Mouse (Mus musculus): Measurements from ENCODE around the gene Neurl1b. TPM values are rescaled to one million over a fixed set of nuclear protein-coding genes. Genes with fewer than 3 reads are reported as not detected.

Neurl1b gene
- 1 to 10 TPM in 1 of 3 experiments, not detected in 2; 1.2 TPM for polyA plus RNA-seq (2017; shearing (Covaris generic))

- peak; percentile 28 for ATAC-seq
Measured at GRCm38 (mm10) chr17:26414523-26415354, at the start of gene Neurl1b. Neurl1b (plus strand) TSS chr17:26414829.

DNA sequence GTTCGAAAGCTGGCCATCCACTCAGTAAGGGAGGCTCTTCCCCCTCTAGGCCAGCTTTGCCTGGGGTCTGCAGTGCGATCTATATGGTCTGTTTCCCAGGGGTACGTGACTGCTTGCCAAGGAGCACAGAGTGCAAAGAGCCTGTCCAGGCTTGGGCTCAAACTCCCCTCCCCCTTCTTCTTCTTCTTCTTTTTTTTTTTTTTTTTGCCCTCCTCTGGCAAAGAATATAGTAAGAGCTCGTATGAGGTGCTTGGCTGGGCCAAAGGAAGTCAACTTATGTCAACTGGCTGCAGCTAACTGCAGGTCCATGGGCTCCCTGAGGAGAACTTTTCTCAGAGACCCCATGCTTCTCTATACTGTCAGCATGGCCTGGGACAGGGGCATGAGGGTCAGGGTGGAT lies 47.8 kb upstream of the Neurl1b start:
- no peak for ATAC-seq

DNA sequence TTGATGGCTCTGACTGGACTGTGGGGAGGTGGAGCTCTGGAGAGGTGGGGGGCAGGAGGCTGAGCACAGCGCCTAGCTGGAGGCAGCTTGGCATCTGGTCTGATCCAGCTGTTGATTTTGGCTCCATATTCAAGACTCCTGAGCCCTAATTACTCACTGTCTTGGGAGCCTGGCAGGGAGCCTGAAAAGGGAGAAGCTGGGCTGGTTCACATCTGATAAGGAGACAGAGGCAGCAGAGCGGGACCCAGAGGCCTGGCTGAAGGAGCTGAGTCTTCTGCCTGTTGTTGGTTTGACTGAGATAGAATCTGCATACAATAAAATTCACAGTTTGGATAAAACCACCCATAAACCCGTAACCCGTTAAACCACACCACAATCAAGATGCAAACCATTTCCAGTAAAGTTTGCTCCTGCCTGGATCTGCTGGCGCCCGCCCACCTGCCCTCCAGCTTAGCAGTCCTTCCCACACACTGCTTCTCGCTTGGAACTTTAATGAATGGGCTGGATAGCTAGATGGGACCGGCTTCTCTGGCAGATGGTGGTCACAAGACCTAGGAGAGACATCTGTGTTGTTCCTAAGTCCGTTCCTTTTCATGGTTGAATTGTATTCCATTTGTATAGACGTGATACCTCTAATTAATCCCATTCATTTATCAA lies 46.2 kb upstream of the Neurl1b start:
- no peak for ATAC-seq

DNA sequence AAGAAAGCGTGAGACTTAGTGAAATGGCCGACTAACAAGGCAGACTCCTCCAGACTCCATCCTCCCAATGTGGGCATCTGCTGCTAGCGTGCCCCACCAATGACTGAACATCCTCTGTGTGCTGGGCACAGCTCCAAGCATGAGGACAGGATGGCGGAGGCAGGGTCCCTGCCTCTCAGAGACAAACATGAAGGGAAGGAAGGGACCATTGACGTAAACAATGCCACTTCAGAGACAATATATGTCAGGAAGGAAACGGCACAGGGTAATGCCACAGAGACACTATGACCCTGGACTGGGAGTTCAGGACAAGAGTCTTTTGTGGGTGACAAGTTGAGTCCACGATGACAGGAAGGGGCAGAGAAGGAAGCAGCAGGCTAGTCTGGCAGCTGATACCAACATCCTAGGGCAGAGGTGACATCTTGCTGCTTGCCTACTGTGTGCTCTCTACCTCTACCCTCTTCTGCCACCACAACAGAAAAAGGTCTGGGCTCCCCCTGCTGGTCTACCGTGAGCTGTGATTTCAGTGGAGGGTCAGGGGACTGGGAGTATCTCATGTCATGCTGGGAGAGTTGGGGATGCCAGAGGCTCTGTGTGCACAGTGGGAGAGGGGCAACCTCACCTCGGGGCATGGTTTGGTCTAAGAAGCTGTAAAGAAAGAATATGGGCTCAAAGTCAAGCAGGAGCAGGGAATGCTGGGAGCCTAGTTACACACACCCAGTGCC lies 43.9 kb upstream of the Neurl1b start:
- peak; percentile 41 for ATAC-seq

DNA sequence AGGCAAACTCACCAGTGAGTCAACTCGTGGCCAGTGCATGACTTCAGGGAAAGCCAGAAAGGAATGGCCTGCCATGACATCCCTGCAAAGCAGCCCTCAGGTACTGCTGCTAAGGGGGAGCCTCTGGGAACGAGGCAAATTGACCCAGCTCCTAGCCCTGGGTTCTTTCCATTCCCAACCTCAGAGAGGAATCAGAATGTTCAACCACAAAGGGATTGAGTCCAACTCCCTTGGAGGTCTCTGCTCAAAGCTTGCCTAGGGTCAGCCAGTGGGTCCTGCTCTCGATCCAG lies 43.4 kb upstream of the Neurl1b start:
- no peak for ATAC-seq

DNA sequence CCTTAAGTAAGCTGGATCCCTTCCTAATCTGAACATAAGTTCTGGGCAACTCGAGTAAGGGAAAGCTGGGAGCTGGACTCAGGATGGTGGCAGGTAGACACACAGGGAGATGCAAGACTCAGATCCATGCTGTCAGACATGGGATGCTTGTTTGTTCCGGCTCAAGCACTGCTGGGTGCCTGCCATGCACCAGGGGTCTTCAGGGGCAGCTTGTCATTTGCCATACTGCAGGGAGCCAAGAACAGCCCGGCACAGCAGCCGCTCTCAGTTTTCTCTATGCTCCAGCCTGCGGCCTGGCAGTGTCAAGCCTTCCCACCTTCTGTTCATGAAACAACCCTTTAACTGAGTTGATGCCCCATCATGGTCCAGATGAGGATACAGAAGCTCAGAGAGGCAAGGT lies 41.4 kb upstream of the Neurl1b start:
- ATAC-seq: no peak

GRCm38 (mm10) chr17:26376416-26376815 lies 38.2 kb upstream of the Neurl1b start:
- no peak for ATAC-seq

DNA sequence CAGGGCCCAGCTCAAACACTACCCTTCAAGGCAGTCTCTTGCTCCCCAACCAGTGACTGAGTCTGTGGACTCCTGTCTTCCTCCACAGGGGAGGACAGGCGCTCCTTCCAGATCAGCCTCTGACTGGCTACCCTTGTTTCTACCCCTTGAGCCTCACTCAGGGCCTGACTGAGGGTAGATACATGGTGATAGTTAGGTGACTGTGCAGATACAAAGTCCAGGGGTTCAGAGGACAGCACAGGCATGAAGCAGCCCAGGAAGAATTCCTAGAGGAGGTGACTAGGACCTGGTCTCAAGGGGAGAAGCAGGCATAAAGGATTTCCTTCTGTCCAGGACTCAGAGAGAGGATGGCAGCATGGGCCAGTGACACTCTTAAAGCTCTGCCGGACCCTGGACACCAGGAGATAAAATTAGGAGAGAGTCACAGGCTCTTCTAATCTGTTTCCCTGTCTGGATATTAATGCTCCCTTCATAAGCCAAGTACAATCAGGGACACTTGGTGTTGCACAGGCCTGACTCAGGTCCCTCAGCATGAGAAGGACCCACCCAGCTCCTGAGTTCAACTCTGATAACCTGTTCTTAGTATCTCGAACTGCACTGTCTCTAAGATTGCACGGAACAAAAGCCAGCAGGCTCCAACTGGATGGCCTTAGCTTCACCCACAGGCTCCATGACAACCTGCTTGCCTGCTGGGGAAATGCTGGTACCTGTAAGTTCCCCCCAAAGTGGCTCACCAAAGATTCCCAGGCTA lies 37.5 kb upstream of the Neurl1b start:
- no peak for ATAC-seq

GRCm38 (mm10) chr17:26380280-26380985 lies 34.2 kb upstream of the Neurl1b start:
- no peak for ATAC-seq

GRCm38 (mm10) chr17:26380986-26381446 lies 33.6 kb upstream of the Neurl1b start:
- no peak for ATAC-seq

- ATAC-seq: no peak
Measured at GRCm38 (mm10) chr17:26381613-26382012, 33.0 kb upstream of the Neurl1b start.

DNA sequence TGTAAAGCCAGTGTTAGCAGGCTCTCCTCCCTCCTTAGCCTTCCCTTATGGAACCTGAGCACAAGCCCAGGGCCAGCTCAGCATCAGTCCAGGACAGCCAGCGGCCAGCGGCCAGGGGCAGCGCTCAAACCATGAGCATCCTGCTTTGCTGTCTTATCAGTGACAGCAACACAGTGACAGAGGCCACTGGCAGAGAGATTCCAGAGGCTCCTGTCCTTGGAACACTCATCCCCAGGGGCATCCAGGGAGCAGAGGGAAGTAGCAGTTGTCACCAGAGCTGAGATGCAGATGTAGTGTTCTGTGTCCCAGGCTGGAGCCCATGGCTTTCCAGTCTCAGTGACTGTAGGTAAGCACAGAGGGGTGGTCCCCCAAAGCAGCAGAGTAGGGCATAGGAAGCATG lies 32.5 kb upstream of the Neurl1b start:
- no peak for ATAC-seq

GRCm38 (mm10) chr17:26382687-26383086 lies 31.9 kb upstream of the Neurl1b start:
- no peak for ATAC-seq

DNA sequence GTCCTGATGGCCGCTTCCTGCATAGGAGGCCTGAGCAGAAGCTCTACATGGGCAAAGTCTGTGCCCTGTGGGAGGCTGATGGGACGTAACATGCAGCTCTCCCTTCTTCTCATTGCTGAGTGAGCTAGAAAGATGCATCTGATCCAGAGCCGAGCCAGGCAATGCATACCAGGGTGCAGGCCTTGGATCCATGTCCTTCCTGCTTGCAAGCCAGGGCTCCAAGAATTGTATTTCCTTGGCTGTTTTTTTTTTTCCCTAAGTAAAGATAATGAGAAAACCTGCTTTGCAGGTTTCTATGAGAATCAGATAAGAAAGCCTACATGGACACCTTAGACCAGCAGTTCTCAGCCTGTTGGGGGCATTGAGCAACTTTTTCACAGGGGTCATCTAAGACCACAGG lies 30.5 kb upstream of the Neurl1b start:
- ATAC-seq: no peak

- no peak for ATAC-seq
Measured at GRCm38 (mm10) chr17:26385252-26386130, 29.1 kb upstream of the Neurl1b start.

GRCm38 (mm10) chr17:26386131-26386481 lies 28.5 kb upstream of the Neurl1b start:
- ATAC-seq: no peak

DNA sequence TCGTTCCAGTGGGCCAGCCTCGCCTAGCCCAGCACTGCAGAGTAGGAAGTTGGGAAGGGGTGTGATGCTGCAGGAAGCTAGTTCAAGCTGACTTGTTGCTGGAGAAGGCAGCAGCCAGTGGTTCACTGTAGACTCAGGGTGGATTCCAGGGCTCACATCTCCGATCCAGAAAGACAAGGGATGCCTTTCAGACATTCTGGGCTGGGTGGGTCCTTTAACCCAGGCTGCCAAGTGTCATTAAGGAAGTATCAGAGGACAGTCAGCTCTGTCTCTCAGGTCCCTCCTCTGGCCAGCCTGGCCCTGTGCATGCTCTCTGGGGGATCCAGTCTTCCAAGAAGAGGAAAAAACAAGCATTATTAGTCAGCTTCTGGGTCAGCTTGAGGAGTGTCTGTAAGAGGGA lies 26.5 kb upstream of the Neurl1b start:
- no peak for ATAC-seq

DNA sequence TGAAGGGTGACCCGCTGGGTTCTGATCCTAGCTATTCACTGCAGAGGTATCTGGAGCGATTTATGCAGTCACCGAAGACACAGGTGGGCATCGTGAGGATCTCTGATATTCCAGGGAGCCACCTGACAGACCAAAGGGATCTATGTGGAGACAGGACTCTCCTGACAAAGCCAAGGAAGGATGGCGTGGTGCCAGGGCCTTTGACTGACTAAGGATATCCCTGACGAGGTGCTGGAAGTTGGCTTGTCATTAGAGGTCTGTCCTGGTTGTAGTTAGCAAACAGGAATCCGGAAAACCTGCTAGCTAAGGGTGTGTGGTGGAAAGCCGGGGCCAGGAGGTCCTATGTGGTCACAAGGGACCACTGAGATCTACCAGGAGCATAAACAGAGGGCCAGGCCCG lies 25.4 kb upstream of the Neurl1b start:
- no peak for ATAC-seq

DNA sequence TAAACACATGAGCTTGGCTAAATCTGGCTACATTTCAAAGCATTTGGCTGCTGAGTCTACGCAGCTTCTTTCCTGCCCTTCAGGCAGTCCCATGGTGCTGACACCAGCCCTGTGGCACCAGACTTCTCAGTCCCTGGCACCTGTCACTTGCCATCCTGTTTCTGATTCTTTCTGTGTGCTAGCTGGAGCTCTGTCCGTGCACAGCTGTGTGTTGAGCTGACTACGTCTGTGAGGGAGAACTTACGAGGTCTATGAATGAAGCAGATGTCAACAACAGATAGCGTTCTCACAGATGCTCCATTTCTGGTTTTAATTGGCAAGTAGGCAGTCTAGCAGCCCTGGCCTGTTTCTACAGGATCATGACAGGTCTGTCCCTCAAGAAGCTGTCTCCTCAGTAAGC lies 24.0 kb upstream of the Neurl1b start:
- ATAC-seq: no peak

DNA sequence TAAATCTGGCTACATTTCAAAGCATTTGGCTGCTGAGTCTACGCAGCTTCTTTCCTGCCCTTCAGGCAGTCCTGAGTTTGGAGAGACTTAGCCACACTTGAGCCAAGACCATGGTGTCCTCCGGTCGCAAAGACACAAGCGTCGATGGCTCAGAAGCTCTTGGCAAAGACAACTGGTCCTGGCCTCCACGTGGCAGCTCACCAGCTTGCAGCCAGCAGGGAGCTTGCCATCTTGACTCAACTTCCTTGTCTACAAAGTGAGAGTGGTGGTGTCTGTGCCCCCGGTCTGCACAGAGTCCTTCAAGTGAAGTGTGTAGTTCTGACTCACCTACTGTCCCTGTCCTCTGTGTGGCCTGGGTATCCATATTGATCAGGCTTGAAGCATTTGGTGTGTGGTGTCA lies 22.3 kb upstream of the Neurl1b start:
- ATAC-seq: no peak

DNA sequence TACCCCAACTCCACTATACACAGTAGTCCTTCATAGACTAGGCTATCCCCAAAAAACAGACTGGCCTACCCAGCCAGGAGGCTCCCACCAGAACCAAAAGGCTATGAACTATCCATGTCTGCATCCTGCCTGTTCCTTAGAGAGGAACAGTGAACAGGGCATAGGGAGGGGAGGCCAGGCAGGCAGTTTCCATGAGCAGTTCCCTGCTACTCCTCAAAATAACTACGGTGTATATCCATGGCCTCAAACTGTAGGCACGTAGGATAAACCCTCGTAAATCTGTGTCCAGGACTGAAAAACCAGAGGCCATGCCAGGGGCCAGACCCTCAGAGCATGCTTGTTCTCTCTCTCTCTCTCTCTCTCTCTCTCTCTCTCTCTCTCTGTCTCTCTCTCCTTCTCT lies 17.9 kb upstream of the Neurl1b start:
- ATAC-seq: no peak
